Mouse (Mus musculus) megakaryocyte-erythroid progenitor cell, adult 5-6 weeks (primary cell): ENCODE measurements around the gene Mon1a. TPM values are rescaled to one million over a fixed set of nuclear protein-coding genes. Genes with fewer than 3 reads are reported as not detected.

ENCODE experiments used
- ATAC-seq: replicated peaks from 2 replicates; pipeline ENCODE4 v1.8.0; 2016; ENCODE audit warnings: mild to moderate bottlenecking, inconsistent platforms; ENCODE audit not compliant: severe bottlenecking, poor library complexity, low FRiP score, low TSS enrichment
- total RNA-seq, 2 experiments: library from RNA; stranded (forward) in 1 of 2; stranded (reverse) in 1 of 2; fragments of 200-1000, 215-1000 nt in 1 of 2; fragments of >200 nt in 1 of 2; fragmentation: Nextera tagmentation in 1 of 2; gene quantifications; 2 replicates each; pipeline ENCODE4 v1.2.3; 2014 to 2017

Gene Mon1a
- 3.7 and 7.2 TPM in 2 replicates for total RNA-seq (2014; fragmentation: Nextera tagmentation)
- total RNA-seq (2017): 6.1 and 12.6 TPM in 2 replicates

GRCm38 (mm10) chr9:107887804-107888266 is at the start of gene Mon1a:
Gene Mon1a, plus strand, starts transcription at chr9:107888151.
- ATAC-seq: peak; percentile 96

- ATAC-seq: no peak
These were observed 49.1 kb upstream of the Mon1a start for GRCm38 (mm10) chr9:107838869-107839268.

- no peak for ATAC-seq
These were observed 45.2 kb upstream of the Mon1a start for GRCm38 (mm10) chr9:107842709-107843108.

- ATAC-seq: no peak
These were observed 39.0 kb upstream of the Mon1a start for GRCm38 (mm10) chr9:107848922-107849321.

GRCm38 (mm10) chr9:107858343-107858742 is 29.6 kb upstream of the Mon1a start:
- ATAC-seq: peak; percentile 91

- ATAC-seq: no peak
These were observed 23.5 kb upstream of the Mon1a start for GRCm38 (mm10) chr9:107864493-107864892.

- no peak for ATAC-seq
These were observed 21.9 kb upstream of the Mon1a start for GRCm38 (mm10) chr9:107866081-107866480.

- peak; percentile 100 for ATAC-seq
These were observed 15.4 kb upstream of the Mon1a start for GRCm38 (mm10) chr9:107872350-107873098.

- ATAC-seq: no peak
These were observed 14.8 kb upstream of the Mon1a start, which contains the start of gene Rbm6 for GRCm38 (mm10) chr9:107873137-107873536. Gene Rbm6, minus strand, starts transcription at chr9:107873237.

GRCm38 (mm10) chr9:107880411-107880810 is 7.5 kb upstream of the Mon1a start:
- no peak for ATAC-seq

GRCm38 (mm10) chr9:107888267-107888850 is 408 bp downstream of the Mon1a start:
- peak; percentile 55 for ATAC-seq

GRCm38 (mm10) chr9:107890260-107890659 is 2.3 kb downstream of the Mon1a start:
- no peak for ATAC-seq

GRCm38 (mm10) chr9:107891023-107891422 is 3.1 kb downstream of the Mon1a start:
- ATAC-seq: no peak

GRCm38 (mm10) chr9:107898563-107898962 is 10.6 kb downstream of the Mon1a start:
- ATAC-seq: no peak

- ATAC-seq: no peak
These were observed 11.9 kb downstream of the Mon1a start for GRCm38 (mm10) chr9:107899855-107900254.

- ATAC-seq: peak; percentile 58
These were observed 13.1 kb downstream of the Mon1a start for GRCm38 (mm10) chr9:107900840-107901626.

GRCm38 (mm10) chr9:107901627-107901914 is 13.6 kb downstream of the Mon1a start:
- ATAC-seq: no peak

GRCm38 (mm10) chr9:107904726-107905125 is 16.8 kb downstream of the Mon1a start:
- peak; percentile 72 for ATAC-seq

- peak; percentile 61 for ATAC-seq
These were observed 18.5 kb downstream of the Mon1a start, which contains the start of gene Mst1r for GRCm38 (mm10) chr9:107906252-107906966. Gene Mst1r, plus strand, starts transcription at chr9:107906873.
